Mouse (Mus musculus) CH12.LX (cell line): ENCODE measurements around the gene Gm14226. TPM values are rescaled to one million over a fixed set of nuclear protein-coding genes. Genes with fewer than 3 reads are reported as not detected.

ENCODE experiments used
- DNase-seq: peaks from one replicate; pipeline ENCODE4 v3.0.0-alpha.2; 2013; ENCODE audit errors: extremely low read depth
- H3K27ac ChIP-seq: 2 replicates; pipeline ENCODE4 v1.5.1; 2012; ENCODE audit warnings: low read depth, mild to moderate bottlenecking, control low read depth, moderate library complexity; ENCODE audit not compliant: insufficient read depth
- H3K27me3 ChIP-seq: replicated peaks from 2 replicates; pipeline ENCODE3; 2012; ENCODE audit warnings: inconsistent platforms
- H3K36me3 ChIP-seq, 2 experiments: replicated peaks in 1 of 2; 2 replicates each; pipeline versions ENCODE3 to v1.6.1; 2012; ENCODE audit warnings: inconsistent platforms in 1 of 2, low read length in 1 of 2, mild to moderate bottlenecking in 1 of 2, mixed read lengths in 1 of 2, moderate library complexity in 1 of 2; ENCODE audit not compliant: control insufficient read depth in 1 of 2, insufficient read depth in 1 of 2
- H3K4me1 ChIP-seq, 2 experiments: 2 replicates each; pipeline ENCODE4 v1.6.1; 2012; ENCODE audit warnings: inconsistent platforms in 1 of 2, moderate library complexity in 1 of 2; ENCODE audit not compliant: insufficient read depth in 2 of 2, control insufficient read depth in 1 of 2
- H3K4me2 ChIP-seq: 2 replicates; pipeline ENCODE4 v1.6.1; 2012; ENCODE audit warnings: low read depth, mild to moderate bottlenecking, control low read depth; ENCODE audit not compliant: poor library complexity, insufficient read depth, severe bottlenecking
- H3K4me3 ChIP-seq, 3 experiments: fragments of 150-350 bp in 1 of 3; sonication (generic) in 1 of 3; replicated peaks in 1 of 3; 2 replicates each; pipeline versions ENCODE3 to v1.5.1; 2011 to 2012; ENCODE audit warnings: low read depth in 2 of 3, low read length in 2 of 3, mild to moderate bottlenecking in 2 of 3, moderate library complexity in 2 of 3, control low read depth in 1 of 3, improper control_type of control experiment in 1 of 3, inconsistent platforms in 1 of 3, mixed read lengths in 1 of 3; ENCODE audit not compliant: poor library complexity in 1 of 3
- H3K79me2 ChIP-seq: replicated peaks from 2 replicates; pipeline ENCODE4 v1.6.1; 2012; ENCODE audit warnings: mild to moderate bottlenecking, moderate library complexity; ENCODE audit not compliant: control insufficient read depth, poor library complexity, insufficient read depth, severe bottlenecking; ENCODE audit errors: extremely low read depth
- H3K9ac ChIP-seq: 2 replicates; pipeline ENCODE4 v1.6.1; 2012; ENCODE audit warnings: low read depth, mild to moderate bottlenecking, control low read depth, moderate library complexity; ENCODE audit not compliant: insufficient read depth
- H3K9me3 ChIP-seq: replicated peaks from 2 replicates; pipeline ENCODE3; 2012; ENCODE audit warnings: low read length, inconsistent platforms, mixed read lengths
- BHLHE40 ChIP-seq: IDR thresholded peaks from 2 replicates; pipeline ENCODE4 v1.6.1; 2011; ENCODE audit warnings: mild to moderate bottlenecking, low read depth, low read length, improper control_type of control experiment
- CHD1 ChIP-seq: IDR thresholded peaks from 2 replicates; pipeline ENCODE4 v1.6.1; 2012; ENCODE audit warnings: low read depth, low read length, improper control_type of control experiment, inconsistent platforms
- CHD2 ChIP-seq: IDR thresholded peaks from 2 replicates; pipeline ENCODE4 v1.6.1; 2011; ENCODE audit warnings: low read length, improper control_type of control experiment
- CTCF ChIP-seq, 2 experiments: IDR thresholded peaks in 1 of 2; conservative IDR thresholded peaks in 1 of 2; 2 replicates each; pipeline ENCODE4 v1.5.1; 2011 to 2012; ENCODE audit warnings: low read depth in 2 of 2, low read length in 2 of 2, improper control_type of control experiment in 1 of 2, inconsistent platforms in 1 of 2, mild to moderate bottlenecking in 1 of 2, moderate library complexity in 1 of 2
- E2F4 ChIP-seq: IDR thresholded peaks from 2 replicates; pipeline ENCODE4 v1.6.1; 2011; ENCODE audit warnings: low read depth, low read length, improper control_type of control experiment; ENCODE audit not compliant: insufficient replicate concordance
- ELF1 ChIP-seq: IDR thresholded peaks from 2 replicates; pipeline ENCODE4 v1.6.1; 2014; ENCODE audit warnings: low read depth, mild to moderate bottlenecking, inconsistent platforms, low read length, improper control_type of control experiment
- EP300 ChIP-seq: IDR thresholded peaks from 2 replicates; pipeline ENCODE4 v1.6.1; 2011; ENCODE audit warnings: low read length, improper control_type of control experiment
- ETS1 ChIP-seq: conservative IDR thresholded peaks from 2 replicates; pipeline ENCODE4 v1.6.1; 2012; ENCODE audit warnings: low read depth, mild to moderate bottlenecking, inconsistent platforms, low read length, improper control_type of control experiment, moderate library complexity
- HCFC1 ChIP-seq: IDR thresholded peaks from 2 replicates; pipeline ENCODE4 v1.6.1; 2012; ENCODE audit warnings: low read depth, mild to moderate bottlenecking, inconsistent platforms, low read length, improper control_type of control experiment
- IRF4 ChIP-seq: IDR thresholded peaks from 2 replicates; pipeline ENCODE4 v1.6.1; 2014; ENCODE audit warnings: low read depth, mild to moderate bottlenecking, inconsistent platforms, low read length, improper control_type of control experiment
- JUN ChIP-seq: IDR thresholded peaks from 2 replicates; pipeline ENCODE4 v1.6.1; 2011; ENCODE audit warnings: low read depth, mild to moderate bottlenecking, low read length, improper control_type of control experiment, moderate library complexity; ENCODE audit not compliant: insufficient read depth
- KAT2A ChIP-seq: IDR thresholded peaks from 2 replicates; pipeline ENCODE4 v1.6.1; 2012; ENCODE audit warnings: low read length, improper control_type of control experiment, inconsistent platforms; ENCODE audit not compliant: insufficient replicate concordance
- MEF2A ChIP-seq: IDR thresholded peaks from 2 replicates; pipeline ENCODE4 v1.6.1; 2014; ENCODE audit warnings: low read depth, mild to moderate bottlenecking, inconsistent platforms, low read length, improper control_type of control experiment, borderline replicate concordance
- MXI1 ChIP-seq: IDR thresholded peaks from 2 replicates; pipeline ENCODE4 v1.6.1; 2011; ENCODE audit warnings: mild to moderate bottlenecking, low read depth, low read length, improper control_type of control experiment
- NELFE ChIP-seq: IDR thresholded peaks from 2 replicates; pipeline ENCODE4 v1.6.1; 2011; ENCODE audit warnings: low read depth, low read length, improper control_type of control experiment
- NRF1 ChIP-seq: IDR thresholded peaks from 2 replicates; pipeline ENCODE4 v1.6.1; 2014; ENCODE audit warnings: low read depth, mild to moderate bottlenecking, inconsistent platforms, low read length, improper control_type of control experiment, moderate library complexity
- POLR2A ChIP-seq: IDR thresholded peaks from 2 replicates; pipeline ENCODE4 v1.6.1; 2011; ENCODE audit warnings: low read depth, mild to moderate bottlenecking, improper control_type of control experiment, low read length
- POLR2AphosphoS2 ChIP-seq: IDR thresholded peaks from 2 replicates; pipeline ENCODE4 v1.6.1; 2011; ENCODE audit warnings: low read depth, low read length, improper control_type of control experiment
- RCOR1 ChIP-seq: conservative IDR thresholded peaks from 2 replicates; pipeline ENCODE4 v1.6.1; 2012; ENCODE audit warnings: low read depth, mild to moderate bottlenecking, inconsistent platforms, low read length, improper control_type of control experiment
- SIN3A ChIP-seq: IDR thresholded peaks from 2 replicates; pipeline ENCODE4 v1.6.1; 2012; ENCODE audit warnings: low read length, improper control_type of control experiment, inconsistent platforms
- SMC3 ChIP-seq: IDR thresholded peaks from 2 replicates; pipeline ENCODE4 v1.6.1; 2011; ENCODE audit warnings: low read depth, low read length, improper control_type of control experiment
- UBTF ChIP-seq: IDR thresholded peaks from 2 replicates; pipeline ENCODE4 v1.6.1; 2012; ENCODE audit warnings: low read depth, mild to moderate bottlenecking, inconsistent platforms, low read length, improper control_type of control experiment, moderate library complexity
- USF1 ChIP-seq: IDR thresholded peaks from 2 replicates; pipeline ENCODE4 v1.6.1; 2014; ENCODE audit warnings: low read depth, mild to moderate bottlenecking, inconsistent platforms, low read length, improper control_type of control experiment
- ZC3H11A ChIP-seq: IDR thresholded peaks from 2 replicates; pipeline ENCODE4 v1.6.1; 2012; ENCODE audit warnings: low read depth, mild to moderate bottlenecking, inconsistent platforms, low read length, improper control_type of control experiment
- ZKSCAN1 ChIP-seq: IDR thresholded peaks from 2 replicates; pipeline ENCODE4 v1.6.1; 2012; ENCODE audit warnings: low read depth, inconsistent platforms, low read length, improper control_type of control experiment, borderline replicate concordance
- ZMIZ1 ChIP-seq: IDR thresholded peaks from 2 replicates; pipeline ENCODE4 v1.6.1; 2012; ENCODE audit warnings: low read depth, mild to moderate bottlenecking, inconsistent platforms, low read length, improper control_type of control experiment
- ZNF384 ChIP-seq: IDR thresholded peaks from 2 replicates; pipeline ENCODE4 v1.6.1; 2012; ENCODE audit warnings: low read depth, low read length, improper control_type of control experiment, inconsistent platforms
- dilution Hi-C: fragments of 300-500 bp; cut with MboI; formaldehyde crosslinking; loops from 2 replicates; pipeline ENCODE4 v1.14.3; 2020; ENCODE audit warnings: low sequenced_read_pairs; ENCODE audit not compliant: extremely low pct_unique_long_range_greater_than_20kb, extremely low pct_ligation_motif_present
- in situ Hi-C: fragments of 300-500 bp; cut with MboI; formaldehyde crosslinking; loops from 3 replicates; pipeline ENCODE4 v1.14.3; 2019; ENCODE audit warnings: low sequenced_read_pairs, low pct_ligation_motif_present, low pct_unique_long_range_greater_than_20kb, mixed read lengths
- polyA plus RNA-seq: library from polyadenylated mRNA; unstranded; fragments of >175 nt; gene quantifications from 2 replicates; pipeline ENCODE4 v1.2.1, GENCODE M21; 2012; ENCODE audit warnings: low read depth; ENCODE audit not compliant: insufficient read length
- total RNA-seq, 2 experiments: library from RNA; depleted of rRNA; stranded (reverse); fragments of 300-350 nt in 1 of 2; fragments of >200 nt in 1 of 2; gene quantifications; 2 replicates each; pipeline ENCODE4 v1.2.3; 2012 to 2014

Gene Gm14226
- total and polyA plus RNA-seq, 3 experiments = not detected

DNA sequence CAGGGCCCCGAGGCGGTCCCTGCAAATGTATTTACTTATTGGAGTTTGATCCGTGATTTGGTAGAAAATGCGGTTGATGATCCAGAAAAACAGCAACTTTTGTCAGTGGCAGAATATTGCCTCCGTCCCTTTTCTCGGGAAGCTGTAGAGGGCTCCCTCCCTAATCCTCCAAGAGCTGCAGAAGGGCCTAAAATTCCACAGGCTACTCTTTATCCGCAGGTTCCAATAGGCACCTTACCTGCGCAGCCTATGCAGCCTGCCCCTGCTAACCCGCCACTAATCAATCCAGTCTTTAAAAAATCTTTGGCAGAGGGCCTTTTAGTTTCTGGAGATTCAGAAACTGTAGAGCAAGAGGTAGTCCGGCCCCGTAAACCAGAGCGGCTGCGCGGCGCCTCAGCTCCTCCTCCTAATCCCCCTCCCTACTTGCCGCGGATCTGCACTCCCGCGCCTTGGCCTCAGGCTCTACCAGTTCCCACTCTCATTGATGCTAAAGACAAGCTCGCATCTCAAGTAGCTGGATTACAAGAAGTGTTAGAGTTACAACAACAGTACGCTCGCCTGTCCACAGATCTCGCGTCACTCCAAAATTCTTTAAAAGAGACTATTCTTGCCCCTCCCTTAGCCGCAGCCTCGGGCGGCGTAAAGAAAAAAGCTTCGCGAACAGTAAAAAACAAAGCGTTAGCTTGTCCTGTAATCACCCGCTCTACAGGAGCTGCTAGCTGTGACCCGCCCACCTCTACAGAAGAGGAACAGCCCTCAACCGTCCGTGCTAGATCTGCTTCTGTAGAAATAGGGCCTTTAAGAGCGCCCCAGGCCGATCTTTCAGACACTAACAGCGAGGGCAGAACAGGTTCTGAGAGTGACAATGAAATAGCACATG lies 936 bp downstream of the Gm14226 start:
- in situ Hi-C loops (no loop called here), dilution Hi-C loops (no loop called here)
- Histone ChIP-seq H3K4me3 (peak overlapping the region; percentile 44 to 60 (median 51)), H3K79me2 (no peaks in the 10 kb centered on the region), H3K4me1 (peaks cover 7 to 11% of the 10 kb centered on the region in 2 experiments; a peak in 3 of 4 replicates), H3K36me3 (no peaks in the 10 kb centered on the region), H3K4me2 (peak overlapping the region; percentile 66), H3K9me3 (no peaks in the 10 kb centered on the region), H3K27me3 (no peaks in the 10 kb centered on the region), H3K27ac (peak overlapping the region; percentile 94), H3K9ac (peak overlapping the region; percentile 79)
- peak; percentile 82 for DNase-seq
- TF ChIP-seq POLR2AphosphoS2 = 0 out of 2 replicates have a peak, but pooled peaks have one; percentile 34
- peak; percentile 83 for TF ChIP-seq NRF1
- TF ChIP-seq E2F4 = 0 out of 2 replicates have a peak, but pooled peaks have one; percentile 30
- TF ChIP-seq CHD2 = 0 out of 2 replicates have a peak, but pooled peaks have one; percentile 11
- TF ChIP-seq ZMIZ1 = peak; percentile 80; the same call in 1 of the 2 replicates
- peak; percentile 56 for TF ChIP-seq MXI1
- TF ChIP-seq POLR2A = peak; percentile 77
- no peak for TF ChIP-seq BHLHE40
- TF ChIP-seq NELFE = peak; percentile 70
- 0 out of 2 replicates have a peak, but pooled peaks have one; percentile 21 for TF ChIP-seq UBTF
- no peak for TF ChIP-seq RCOR1
- TF ChIP-seq CTCF (conservative IDR thresholded peaks at IDR 0.05 in 1 of 2, IDR thresholded peaks at IDR 0.05 in 1 of 2; ENCODE audit: low read depth in 2 of 2, low read length in 2 of 2) = peak in 1 of 2 experiments; percentile 11; a peak in 1 of 4 replicates
- 0 out of 2 replicates have a peak, but pooled peaks have one; percentile 28 for TF ChIP-seq IRF4
- no peak for TF ChIP-seq ELF1
- TF ChIP-seq SIN3A = peak; percentile 34; the same call in 1 of the 2 replicates

DNA sequence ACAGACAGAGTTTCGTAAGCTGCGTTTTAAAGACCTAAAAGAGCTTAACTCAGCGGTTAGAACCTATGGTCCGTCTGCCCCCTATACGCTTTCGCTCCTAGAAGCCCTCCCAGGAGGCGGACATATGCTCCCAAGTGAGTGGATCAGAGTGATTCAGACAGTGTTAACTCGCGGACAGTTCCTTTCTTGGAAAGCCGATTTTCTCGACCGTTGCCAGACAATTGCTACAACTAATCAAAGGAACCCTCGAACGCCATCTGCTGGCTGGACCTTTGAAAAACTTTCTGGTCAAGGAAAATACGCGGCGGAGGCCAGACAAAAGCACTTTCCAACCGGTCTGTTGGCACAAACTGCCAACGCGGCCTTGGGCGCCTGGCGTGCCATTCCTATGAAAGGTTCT lies 1.6 kb downstream of the Gm14226 start:
- in situ Hi-C loops = no loop called here
- H3K36me3 ChIP-seq = no peaks in the 10 kb centered on the region
- peaks cover 7 to 11% of the 10 kb centered on the region in 2 experiments; a peak in 3 of 4 replicates for H3K4me1 ChIP-seq
- dilution Hi-C loops = no loop called here
- H3K79me2 ChIP-seq = no peaks in the 10 kb centered on the region
- H3K27ac ChIP-seq = peak overlapping the region; percentile 94
- peak overlapping the region; percentile 66 for H3K4me2 ChIP-seq
- peak; percentile 90 for DNase-seq
- H3K4me3 ChIP-seq = peak overlapping the region; percentile 44 to 60 (median 51)
- peak overlapping the region; percentile 79 for H3K9ac ChIP-seq
- H3K27me3 ChIP-seq = no peaks in the 10 kb centered on the region
- no peaks in the 10 kb centered on the region for H3K9me3 ChIP-seq
- no peak for TF ChIP-seq USF1
- peak; percentile 28 for TF ChIP-seq MXI1
- TF ChIP-seq BHLHE40 = 0 out of 2 replicates have a peak, but pooled peaks have one; percentile 7
- TF ChIP-seq POLR2A = no peak
- no peak for TF ChIP-seq ELF1
- TF ChIP-seq ETS1 = no peak; the same call in 1 of the 2 replicates
- TF ChIP-seq CTCF (conservative IDR thresholded peaks at IDR 0.05 in 1 of 2, IDR thresholded peaks at IDR 0.05 in 1 of 2; ENCODE audit: low read depth in 2 of 2, low read length in 2 of 2) = peak; percentile 13 to 79; a peak in 3 of 4 replicates
- TF ChIP-seq E2F4 = no peak
- peak; percentile 12; the same call in 1 of the 2 replicates for TF ChIP-seq HCFC1
- peak; percentile 36; the same call in 1 of the 2 replicates for TF ChIP-seq EP300
- TF ChIP-seq POLR2AphosphoS2 = no peak
- no peak; the same call in 1 of the 2 replicates for TF ChIP-seq JUN
- TF ChIP-seq UBTF = no peak
- peak; percentile 45 for TF ChIP-seq CHD2
- TF ChIP-seq SIN3A = no peak; the same call in none of the 2 replicates
- 0 out of 2 replicates have a peak, but pooled peaks have one; percentile 47 for TF ChIP-seq CHD1
- 0 out of 2 replicates have a peak, but pooled peaks have one; percentile 2 for TF ChIP-seq ZC3H11A
- peak; percentile 70 for TF ChIP-seq SMC3
- TF ChIP-seq NELFE = no peak; the same call in 1 of the 2 replicates
- TF ChIP-seq MEF2A = no peak; the same call in 1 of the 2 replicates
- no peak for TF ChIP-seq ZNF384
- TF ChIP-seq ZKSCAN1 = no peak
- TF ChIP-seq KAT2A = no peak
